In genomic region chr1:131378081-131378913, GRCm38 (mm10) we compare ENCODE assay signal across 8 mouse cellular contexts.
DNase-seq lines count a peak whose midpoint lies in the region; ATAC-seq lines count a peak whose summit lies in the region.
"Had no signal": no experiment of that assay in that cellular context is flagged by ENCODE, and none has a peak within 500 bp of the region (broad histone marks: within the 10 kb centered on the region; RNA-seq: fewer than 3 reads in every experiment).

No protein-coding gene starts in this region.

- no peak overlapping the region for H3K4me2 ChIP-seq in midbrain, embryonic 12.5 days (replicated peaks)
- H3K4me2 ChIP-seq in midbrain, embryonic 16.5 days (ENCODE audit: low read length): no peak overlapping the region
- no peak overlapping the region for H3K4me2 ChIP-seq in stomach, embryonic 14.5 days (replicated peaks; ENCODE audit: low read depth, low read length)

- H3K27ac ChIP-seq in midbrain, embryonic 12.5 days (replicated peaks): 0 out of 2 replicates have a peak overlapping the region, but pooled peaks have one; percentile 15
- no peak overlapping the region for H3K27ac ChIP-seq in midbrain, embryonic 16.5 days (ENCODE audit: low read length)
- H3K27ac ChIP-seq in forebrain, embryonic 10.5 days: peak overlapping the region; percentile 3; the same call in 1 of the 2 replicates
- peak overlapping the region; percentile 40; the same call in 1 of the 2 replicates for H3K27ac ChIP-seq in stomach, embryonic 14.5 days (ENCODE audit: low read length)

- no peak for ATAC-seq in midbrain, embryonic 12.5 days (ENCODE audit: low FRiP score, low read depth)
- no peak for ATAC-seq in midbrain, embryonic 16.5 days
- ATAC-seq in stomach, embryonic 14.5 days (ENCODE audit: insufficient number of reproducible peaks, insufficient read depth, low FRiP score, low read depth): no peak

- no peak overlapping the region for H3K4me3 ChIP-seq in midbrain, embryonic 12.5 days
- no peak overlapping the region for H3K4me3 ChIP-seq in midbrain, embryonic 16.5 days (ENCODE audit: low read depth, low read length)
- no peak overlapping the region for H3K4me3 ChIP-seq in forebrain, embryonic 10.5 days
- H3K4me3 ChIP-seq in stomach, embryonic 14.5 days (ENCODE audit: low read depth, low read length): no peak overlapping the region

- no peaks in the 10 kb centered on the region for H3K27me3 ChIP-seq in midbrain, embryonic 12.5 days
- no peaks in the 10 kb centered on the region for H3K27me3 ChIP-seq in midbrain, embryonic 16.5 days (ENCODE audit: control insufficient read depth, insufficient read depth, low read depth, low read length)
- H3K27me3 ChIP-seq in forebrain, embryonic 10.5 days (ENCODE audit: poor library complexity, severe bottlenecking): no peaks in the 10 kb centered on the region
- no peaks in the 10 kb centered on the region for H3K27me3 ChIP-seq in stomach, embryonic 14.5 days (ENCODE audit: control insufficient read depth, insufficient read depth, low read length)

- 0 out of 2 replicates have a peak, but pooled peaks cover 5% of the 10 kb centered on the region for H3K36me3 ChIP-seq in midbrain, embryonic 12.5 days
- no peaks in the 10 kb centered on the region for H3K36me3 ChIP-seq in midbrain, embryonic 16.5 days (ENCODE audit: control insufficient read depth, insufficient read depth, low read length)
- peaks cover 10% of the 10 kb centered on the region for H3K36me3 ChIP-seq in forebrain, embryonic 10.5 days (replicated peaks)
- H3K36me3 ChIP-seq in stomach, embryonic 14.5 days (ENCODE audit: control insufficient read depth, insufficient read depth, low read length): no peaks in the 10 kb centered on the region

- intact Hi-C loops in heart, postnatal 36 days (cut with DNase I): no loop called here

- H3K4me1 ChIP-seq in midbrain, embryonic 12.5 days: peaks cover 23% of the 10 kb centered on the region
- peaks cover 13% of the 10 kb centered on the region for H3K4me1 ChIP-seq in midbrain, embryonic 16.5 days (ENCODE audit: control insufficient read depth, insufficient read depth, low read length)
- peaks cover 22% of the 10 kb centered on the region for H3K4me1 ChIP-seq in forebrain, embryonic 10.5 days
- peaks cover 24% of the 10 kb centered on the region for H3K4me1 ChIP-seq in stomach, embryonic 14.5 days (ENCODE audit: control insufficient read depth, insufficient read depth, low read length)

- DNase-seq in forebrain, embryonic 10.5 days (ENCODE audit: extremely low spot score, low spot score): no peak
- peak; percentile 32 to 38 for DNase-seq in heart, postnatal 36 days
- DNase-seq in frontal cortex, postnatal 25 days (ENCODE audit: low spot score in 2 of 2): no peak
- DNase-seq in cerebellum, postnatal 14 days: no peak
- DNase-seq: kidney, postnatal 14 days had no signal

- H3K9ac ChIP-seq in midbrain, embryonic 12.5 days (replicated peaks): no peak overlapping the region
- no peak overlapping the region for H3K9ac ChIP-seq in midbrain, embryonic 16.5 days (ENCODE audit: low read depth, low read length)
- H3K9ac ChIP-seq in stomach, embryonic 14.5 days (replicated peaks; ENCODE audit: low read depth, low read length): no peak overlapping the region

- 61% methylated on average over 7 of the region's 7 CpGs for WGBS in midbrain, embryonic 12.5 days
- WGBS in midbrain, embryonic 16.5 days: 47% methylated on average over 7 of the region's 7 CpGs
- WGBS in forebrain, embryonic 10.5 days: 37% methylated on average over 7 of the region's 7 CpGs
- 37% methylated on average over 7 of the region's 7 CpGs for WGBS in stomach, embryonic 14.5 days

- H3K9me3 ChIP-seq in midbrain, embryonic 12.5 days: no peaks in the 10 kb centered on the region
- H3K9me3 ChIP-seq in midbrain, embryonic 16.5 days (replicated peaks; ENCODE audit: control insufficient read depth, low read length, poor library complexity, severe bottlenecking): no peaks in the 10 kb centered on the region
- peaks cover 6% of the 10 kb centered on the region for H3K9me3 ChIP-seq in forebrain, embryonic 10.5 days
- H3K9me3 ChIP-seq in stomach, embryonic 14.5 days (ENCODE audit: control insufficient read depth, low read depth, low read length): no peaks in the 10 kb centered on the region

Comparison
In these comparisons a context has a peak if more than half of its experiments do, and no peak if none do; other contexts are left out.
1. DNase-seq: peak in heart, postnatal 36 days (2 of 2); none in forebrain, embryonic 10.5 days (single experiment), frontal cortex, postnatal 25 days (0 of 2) and cerebellum, postnatal 14 days (0 of 2).